Mouse (Mus musculus) forebrain, embryonic 12.5 days (tissue): Measurements from ENCODE around the gene Rpusd4. TPM values are rescaled to one million over a fixed set of nuclear protein-coding genes. Genes with fewer than 3 reads are reported as not detected.

Experiments
- ATAC-seq: fragments of 200-750 bp; cut with Nextera tagmentation; 2 replicates; pipeline ENCODE4 v1.8.0; 2017; ENCODE audit warnings: moderate TSS enrichment; ENCODE audit not compliant: low FRiP score
- H3K27ac ChIP-seq: fragments of 300-500 bp; sonication (generic); 2 replicates; pipeline ENCODE4 v1.5.1; 2016; ENCODE audit warnings: mild to moderate bottlenecking
- H3K27me3 ChIP-seq: fragments of 300-500 bp; sonication (generic); 2 replicates; pipeline ENCODE4 v1.6.1; 2016; ENCODE audit warnings: mild to moderate bottlenecking
- H3K36me3 ChIP-seq: fragments of 300-500 bp; sonication (generic); replicated peaks from 2 replicates; pipeline ENCODE4 v1.6.1; 2016; ENCODE audit warnings: mild to moderate bottlenecking
- H3K4me1 ChIP-seq: fragments of 300-500 bp; sonication (generic); 2 replicates; pipeline ENCODE4 v1.6.1; 2016
- H3K4me2 ChIP-seq: fragments of 300-500 bp; sonication (generic); 2 replicates; pipeline ENCODE4 v1.6.1; 2016; ENCODE audit warnings: mild to moderate bottlenecking, moderate library complexity
- H3K4me3 ChIP-seq: fragments of 300-500 bp; sonication (generic); replicated peaks from 2 replicates; pipeline ENCODE4 v1.5.1; 2016; ENCODE audit warnings: mild to moderate bottlenecking
- H3K9ac ChIP-seq: fragments of 300-500 bp; sonication (generic); 2 replicates; pipeline ENCODE4 v1.6.1; 2016; ENCODE audit warnings: mild to moderate bottlenecking
- H3K9me3 ChIP-seq: fragments of 300-500 bp; sonication (generic); 2 replicates; pipeline ENCODE4 v1.6.1; 2016
- WGBS: fragments of 180-500 bp; shearing (Covaris S2); methylation state at CpG from one replicate; pipeline ENCODE4 v1.1.7; 2016; 5-methylcytosine and 5-hydroxymethylcytosine counted together
- polyA plus RNA-seq: library from polyadenylated mRNA; unstranded; fragments of >200 nt; fragmentation: Nextera tagmentation; extraction: Ambion mirVana; gene quantifications from 2 replicates; pipeline ENCODE4 v1.2.1, GENCODE M21; 2016

Rpusd4 gene
- polyA plus RNA-seq, 1 experiment from 2014 or later = 25.6 TPM

- no peak overlapping the region for H3K4me3 ChIP-seq
- no peak overlapping the region for H3K9ac ChIP-seq
- H3K36me3 ChIP-seq = no peaks in the 10 kb centered on the region
- H3K9me3 ChIP-seq = no peaks in the 10 kb centered on the region
- H3K4me2 ChIP-seq = no peak overlapping the region
- peaks cover 21% of the 10 kb centered on the region for H3K27me3 ChIP-seq
- ATAC-seq = no peak
- no peak overlapping the region for H3K27ac ChIP-seq
- 80% methylated on average over 4 of the region's 4 CpGs for WGBS
- H3K4me1 ChIP-seq = peaks cover 6% of the 10 kb centered on the region; the same call in 1 of the 2 replicates
Observed at GRCm38 (mm10) chr9:35290916-35291315, 23.3 kb downstream of the Rpusd4 start.

GRCm38 (mm10) chr9:35293465-35293864 lies 25.8 kb downstream of the Rpusd4 start:
- Histone ChIP-seq H3K9me3 (no peaks in the 10 kb centered on the region), H3K4me1 (peaks cover 6% of the 10 kb centered on the region; the same call in 1 of the 2 replicates), H3K9ac (no peak overlapping the region), H3K36me3 (no peaks in the 10 kb centered on the region), H3K27ac (no peak overlapping the region), H3K27me3 (peaks cover 10% of the 10 kb centered on the region), H3K4me3 (no peak overlapping the region), H3K4me2 (no peak overlapping the region)
- WGBS = 81% methylated on average over 5 of the region's 5 CpGs
- ATAC-seq = no peak

GRCm38 (mm10) chr9:35297791-35298190 lies 30.1 kb downstream of the Rpusd4 start:
- Histone ChIP-seq H3K36me3 (no peaks in the 10 kb centered on the region), H3K4me3 (no peak overlapping the region), H3K27ac (no peak overlapping the region), H3K27me3 (0 out of 2 replicates have a peak, but pooled peaks cover under 1% of the 10 kb centered on the region), H3K9me3 (no peaks in the 10 kb centered on the region), H3K4me1 (no peaks in the 10 kb centered on the region), H3K9ac (no peak overlapping the region), H3K4me2 (no peak overlapping the region)
- no peak for ATAC-seq

- H3K36me3 ChIP-seq = no peaks in the 10 kb centered on the region
- no peak overlapping the region for H3K4me2 ChIP-seq
- 93% methylated on average over 3 of the region's 3 CpGs for WGBS
- H3K4me1 ChIP-seq = no peaks in the 10 kb centered on the region
- no peak for ATAC-seq
- H3K9ac ChIP-seq = no peak overlapping the region
- no peak overlapping the region for H3K4me3 ChIP-seq
- H3K9me3 ChIP-seq = no peaks in the 10 kb centered on the region
- no peak overlapping the region for H3K27ac ChIP-seq
- no peaks in the 10 kb centered on the region for H3K27me3 ChIP-seq
Observed at GRCm38 (mm10) chr9:35302172-35302571, 34.5 kb downstream of the Rpusd4 start.

- Histone ChIP-seq H3K4me1 (no peaks in the 10 kb centered on the region), H3K27ac (no peak overlapping the region), H3K9me3 (no peaks in the 10 kb centered on the region), H3K4me2 (no peak overlapping the region), H3K27me3 (peaks cover 17% of the 10 kb centered on the region), H3K4me3 (no peak overlapping the region), H3K36me3 (no peaks in the 10 kb centered on the region), H3K9ac (no peak overlapping the region)
- WGBS = 87% methylated on average over 7 of the region's 7 CpGs
- ATAC-seq = no peak
Observed at GRCm38 (mm10) chr9:35307461-35307860, 39.8 kb downstream of the Rpusd4 start.

GRCm38 (mm10) chr9:35310377-35310776 lies 42.7 kb downstream of the Rpusd4 start:
- Histone ChIP-seq H3K27ac (no peak overlapping the region), H3K27me3 (peaks cover 27% of the 10 kb centered on the region), H3K4me2 (no peak overlapping the region), H3K4me3 (no peak overlapping the region), H3K36me3 (no peaks in the 10 kb centered on the region), H3K9me3 (no peaks in the 10 kb centered on the region), H3K9ac (no peak overlapping the region), H3K4me1 (peaks cover 18% of the 10 kb centered on the region)
- no peak for ATAC-seq
- 87% methylated on average over 6 of the region's 6 CpGs for WGBS

- ATAC-seq = no peak
- no peaks in the 10 kb centered on the region for H3K36me3 ChIP-seq
- H3K27ac ChIP-seq = no peak overlapping the region
- peaks cover 38% of the 10 kb centered on the region for H3K27me3 ChIP-seq
- no peak overlapping the region for H3K4me3 ChIP-seq
- H3K9ac ChIP-seq = no peak overlapping the region
- H3K4me2 ChIP-seq = no peak overlapping the region
- no peaks in the 10 kb centered on the region for H3K9me3 ChIP-seq
- WGBS = 67% methylated on average over 3 of the region's 3 CpGs
- H3K4me1 ChIP-seq = peaks cover 30% of the 10 kb centered on the region
Observed at GRCm38 (mm10) chr9:35312516-35312915, 44.9 kb downstream of the Rpusd4 start.

GRCm38 (mm10) chr9:35313601-35314000 lies 45.9 kb downstream of the Rpusd4 start:
- H3K9ac ChIP-seq = no peak overlapping the region
- peak overlapping the region; percentile 69 for H3K27ac ChIP-seq
- no peak for ATAC-seq
- peaks cover 38% of the 10 kb centered on the region for H3K4me1 ChIP-seq
- 24% methylated on average over 4 of the region's 4 CpGs for WGBS
- H3K27me3 ChIP-seq = peaks cover 49% of the 10 kb centered on the region
- H3K4me2 ChIP-seq = no peak overlapping the region
- no peaks in the 10 kb centered on the region for H3K36me3 ChIP-seq
- H3K4me3 ChIP-seq = no peak overlapping the region
- H3K9me3 ChIP-seq = no peaks in the 10 kb centered on the region

- H3K9me3 ChIP-seq = no peaks in the 10 kb centered on the region
- H3K36me3 ChIP-seq = no peaks in the 10 kb centered on the region
- no peak overlapping the region for H3K9ac ChIP-seq
- H3K4me2 ChIP-seq = no peak overlapping the region
- ATAC-seq = peak; percentile 56; the same call in 1 of the 2 replicates
- H3K4me1 ChIP-seq = peaks cover 45% of the 10 kb centered on the region
- peak overlapping the region; percentile 69 for H3K27ac ChIP-seq
- no peak overlapping the region for H3K4me3 ChIP-seq
- H3K27me3 ChIP-seq = peaks cover 54% of the 10 kb centered on the region
- WGBS = 6% methylated on average over 1 of the region's 1 CpGs
Observed at GRCm38 (mm10) chr9:35314254-35314653, 46.6 kb downstream of the Rpusd4 start.

- H3K27ac ChIP-seq = no peak overlapping the region
- no peak overlapping the region for H3K4me2 ChIP-seq
- ATAC-seq = no peak
- WGBS = 76% methylated on average over 3 of the region's 3 CpGs
- peaks cover 67% of the 10 kb centered on the region for H3K27me3 ChIP-seq
- no peaks in the 10 kb centered on the region for H3K36me3 ChIP-seq
- peaks cover 51% of the 10 kb centered on the region for H3K4me1 ChIP-seq
- H3K4me3 ChIP-seq = no peak overlapping the region
- no peak overlapping the region for H3K9ac ChIP-seq
- no peaks in the 10 kb centered on the region for H3K9me3 ChIP-seq
Observed at GRCm38 (mm10) chr9:35316771-35317211, 49.1 kb downstream of the Rpusd4 start.

- peaks cover 69% of the 10 kb centered on the region for H3K27me3 ChIP-seq
- no peaks in the 10 kb centered on the region for H3K9me3 ChIP-seq
- H3K27ac ChIP-seq = 0 out of 2 replicates have a peak overlapping the region, but pooled peaks have one; percentile 42
- H3K4me2 ChIP-seq = no peak overlapping the region
- ATAC-seq = no peak
- 0 out of 2 replicates have a peak overlapping the region, but pooled peaks have one; percentile 7 for H3K9ac ChIP-seq
- H3K36me3 ChIP-seq = no peaks in the 10 kb centered on the region
- 49% methylated on average over 9 of the region's 9 CpGs for WGBS
- peaks cover 51% of the 10 kb centered on the region for H3K4me1 ChIP-seq
- H3K4me3 ChIP-seq = no peak overlapping the region
Observed at GRCm38 (mm10) chr9:35317233-35317980, 49.7 kb downstream of the Rpusd4 start.

GRCm38 (mm10) chr9:35318537-35319172 lies 51.0 kb downstream of the Rpusd4 start:
- Histone ChIP-seq H3K4me3 (no peak overlapping the region), H3K9me3 (no peaks in the 10 kb centered on the region), H3K27me3 (peaks cover 71% of the 10 kb centered on the region), H3K4me2 (no peak overlapping the region), H3K27ac (peak overlapping the region; percentile 20; the same call in 1 of the 2 replicates), H3K9ac (no peak overlapping the region), H3K4me1 (peaks cover 46% of the 10 kb centered on the region), H3K36me3 (no peaks in the 10 kb centered on the region)
- 24% methylated on average over 9 of the region's 9 CpGs for WGBS
- peak; percentile 40; the same call in 1 of the 2 replicates for ATAC-seq
